Mouse (Mus musculus): ENCODE data around the gene Eif2b2. TPM values are rescaled to one million over a fixed set of nuclear protein-coding genes. Genes with fewer than 3 reads are reported as not detected.

Eif2b2 gene
- polyA plus RNA-seq, 1 experiment, result 58.0 TPM

DNA sequence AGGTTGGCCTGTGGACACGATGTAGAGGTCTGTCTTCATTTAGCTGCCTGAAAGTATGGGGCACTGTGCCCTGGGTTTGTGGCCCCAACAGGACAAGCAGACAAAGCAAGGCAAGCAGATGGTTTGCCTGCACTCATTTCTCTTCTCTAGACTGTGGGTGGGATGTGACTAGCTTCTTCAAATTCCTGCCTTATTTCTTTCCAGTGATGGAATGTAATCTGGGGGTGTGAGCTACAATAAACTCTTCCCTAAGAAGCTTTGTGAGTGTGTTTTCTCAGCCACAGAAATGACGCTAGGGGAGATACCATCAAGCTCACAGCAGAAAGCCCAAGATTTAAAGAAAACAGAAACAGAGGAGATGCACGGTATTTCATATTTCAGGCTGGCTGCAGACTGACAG is 32.8 kb downstream of the Eif2b2 start:
- Histone ChIP-seq H3K36me3 (ENCODE audit: control insufficient read depth, insufficient read depth, low read length, poor library complexity, severe bottlenecking) (no peaks in the 10 kb centered on the region), H3K4me1 (ENCODE audit: control insufficient read depth, insufficient read depth, low read length) (no peaks in the 10 kb centered on the region)
- TF ChIP-seq CTCF (IDR thresholded peaks at IDR 0.05; ENCODE audit: low read depth, low read length), result no peak
- no peak for TF ChIP-seq EP300 (IDR thresholded peaks at IDR 0.05; ENCODE audit: insufficient read depth, low read depth, low read length)
- no peak for TF ChIP-seq POLR2A (IDR thresholded peaks at IDR 0.05; ENCODE audit: insufficient read depth, low read length)

DNA sequence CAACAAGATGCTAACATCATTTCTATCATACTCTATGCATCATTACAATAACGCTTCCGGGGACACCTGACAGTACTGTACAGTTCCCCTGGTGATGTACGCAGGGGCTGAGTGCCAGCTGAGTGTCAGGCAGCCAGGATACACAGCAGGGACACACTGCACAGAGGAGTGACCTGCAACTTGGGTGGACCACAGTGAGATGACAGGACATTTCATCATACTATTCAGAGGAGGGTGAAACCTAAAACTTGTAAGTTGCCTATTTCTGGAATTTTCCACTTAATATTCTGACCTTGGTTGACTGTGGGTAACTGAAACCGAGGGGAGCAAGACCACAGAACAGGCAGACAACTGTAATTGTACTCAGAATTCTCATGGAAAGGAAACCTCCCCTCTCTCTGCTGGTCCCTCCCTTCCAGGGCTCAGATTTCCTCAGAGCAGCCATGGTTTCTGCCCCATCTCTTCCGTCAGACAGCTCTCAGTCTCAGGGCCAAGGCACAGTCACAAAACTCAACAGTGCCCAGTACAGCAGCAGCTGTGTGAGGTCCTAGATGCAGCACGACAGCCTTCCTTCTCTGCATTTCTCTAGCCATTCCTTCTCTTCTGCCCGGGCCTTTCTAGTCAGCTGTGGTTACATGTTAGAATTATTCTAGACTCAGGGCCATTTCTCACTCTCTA is 36.9 kb downstream of the Eif2b2 start:
- no peak overlapping the region for H3K9ac ChIP-seq (ENCODE audit: low read depth, poor library complexity, severe bottlenecking)
- no peaks in the 10 kb centered on the region for H3K9me3 ChIP-seq (replicated peaks; ENCODE audit: control insufficient read depth, insufficient read depth, low read length, poor library complexity, severe bottlenecking)
- TF ChIP-seq CTCF (IDR thresholded peaks at IDR 0.05; ENCODE audit: low read depth, low read length), result no peak
- TF ChIP-seq EP300 (IDR thresholded peaks at IDR 0.05; ENCODE audit: insufficient read depth, low read depth, low read length), result no peak
- TF ChIP-seq POLR2A (IDR thresholded peaks at IDR 0.05; ENCODE audit: insufficient read depth, low read length), result no peak
- no peaks in the 10 kb centered on the region for H3K27me3 ChIP-seq (ENCODE audit: control insufficient read depth, insufficient read depth, low read length, poor library complexity, severe bottlenecking)
- H3K36me3 ChIP-seq (ENCODE audit: control insufficient read depth, insufficient read depth, low read length, poor library complexity, severe bottlenecking), result peaks cover 2% of the 10 kb centered on the region; the same call in 1 of the 2 replicates
- no peak overlapping the region for H3K27ac ChIP-seq (ENCODE audit: insufficient read depth, low read length)
- no peak overlapping the region for H3K4me3 ChIP-seq (ENCODE audit: low read depth, low read length)
- H3K4me1 ChIP-seq (ENCODE audit: control insufficient read depth, insufficient read depth, low read length), result no peaks in the 10 kb centered on the region

More for the DNA sequence above, 32.8 kb downstream of the Eif2b2 start:
- Histone ChIP-seq H3K4me3 (ENCODE audit: low read depth, low read length) (no peak overlapping the region), H3K9me3 (replicated peaks; ENCODE audit: control insufficient read depth, insufficient read depth, low read length, poor library complexity, severe bottlenecking) (peaks cover 5% of the 10 kb centered on the region), H3K9ac (ENCODE audit: low read depth, poor library complexity, severe bottlenecking) (no peak overlapping the region), H3K27ac (ENCODE audit: insufficient read depth, low read length) (no peak overlapping the region), H3K27me3 (ENCODE audit: control insufficient read depth, insufficient read depth, low read length, poor library complexity, severe bottlenecking) (no peaks in the 10 kb centered on the region)

DNA sequence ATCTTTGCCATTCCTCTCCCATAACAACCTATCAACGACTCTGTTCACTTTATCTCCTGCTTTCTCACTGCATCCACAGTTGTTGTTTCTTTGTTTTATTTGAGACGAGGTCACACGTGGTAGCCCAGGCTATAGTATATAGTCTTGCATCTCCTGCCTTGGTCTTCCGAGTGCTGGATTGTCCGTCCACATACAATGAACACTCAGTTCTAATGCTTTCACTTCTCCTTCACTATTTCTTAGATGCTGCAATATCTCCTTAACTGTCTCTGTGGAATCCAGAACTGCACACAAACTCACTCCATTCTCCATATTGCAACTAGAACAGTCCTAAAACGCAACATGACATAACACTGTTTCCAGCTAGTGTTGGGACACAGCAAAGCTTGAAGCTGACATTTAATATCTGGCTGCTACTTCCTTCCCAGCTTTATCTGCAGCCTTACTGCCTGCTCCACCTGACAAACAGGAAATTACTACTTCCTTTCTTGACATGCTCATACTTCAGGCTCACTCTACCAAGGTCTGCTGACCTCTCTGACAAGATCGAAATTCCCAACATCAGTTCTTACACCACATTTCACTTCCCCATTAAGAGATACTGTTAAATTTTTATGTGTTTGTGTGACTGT is 37.8 kb downstream of the Eif2b2 start:
- no peak overlapping the region for H3K27ac ChIP-seq (ENCODE audit: insufficient read depth, low read length)
- H3K4me3 ChIP-seq (ENCODE audit: low read depth, low read length), result no peak overlapping the region
- no peaks in the 10 kb centered on the region for H3K27me3 ChIP-seq (ENCODE audit: control insufficient read depth, insufficient read depth, low read length, poor library complexity, severe bottlenecking)
- peaks cover 2% of the 10 kb centered on the region; the same call in 1 of the 2 replicates for H3K36me3 ChIP-seq (ENCODE audit: control insufficient read depth, insufficient read depth, low read length, poor library complexity, severe bottlenecking)
- TF ChIP-seq CTCF (IDR thresholded peaks at IDR 0.05; ENCODE audit: low read depth, low read length) (no peak), EP300 (IDR thresholded peaks at IDR 0.05; ENCODE audit: insufficient read depth, low read depth, low read length) (no peak), POLR2A (IDR thresholded peaks at IDR 0.05; ENCODE audit: insufficient read depth, low read length) (no peak)
- H3K4me1 ChIP-seq (ENCODE audit: control insufficient read depth, insufficient read depth, low read length), result no peaks in the 10 kb centered on the region
- H3K9ac ChIP-seq (ENCODE audit: low read depth, poor library complexity, severe bottlenecking), result no peak overlapping the region
- no peaks in the 10 kb centered on the region for H3K9me3 ChIP-seq (replicated peaks; ENCODE audit: control insufficient read depth, insufficient read depth, low read length, poor library complexity, severe bottlenecking)

DNA sequence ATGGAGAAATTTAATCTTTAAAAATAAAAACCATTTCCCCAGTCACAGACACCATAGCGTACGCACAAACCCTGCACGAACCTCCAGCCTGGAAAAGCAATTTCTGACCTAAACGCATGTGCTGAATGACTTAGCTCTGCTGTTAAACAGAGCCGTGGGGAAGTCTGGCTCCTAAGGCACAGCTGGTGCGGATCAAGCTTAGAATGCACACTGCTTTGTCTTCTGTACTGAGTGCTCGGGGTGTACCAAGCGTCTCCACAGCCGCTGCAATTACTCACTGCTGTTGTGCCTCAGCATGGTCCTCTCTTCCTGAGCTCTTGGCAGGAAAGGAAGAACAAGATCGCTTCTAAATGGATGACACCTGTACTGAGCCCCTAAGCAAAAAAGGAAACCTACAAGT is 43.2 kb downstream of the Eif2b2 start:
- TF ChIP-seq EP300 (IDR thresholded peaks at IDR 0.05; ENCODE audit: insufficient read depth, low read depth, low read length) (no peak), CTCF (IDR thresholded peaks at IDR 0.05; ENCODE audit: low read depth, low read length) (no peak), POLR2A (IDR thresholded peaks at IDR 0.05; ENCODE audit: insufficient read depth, low read length) (no peak)
- Histone ChIP-seq H3K9me3 (replicated peaks; ENCODE audit: control insufficient read depth, insufficient read depth, low read length, poor library complexity, severe bottlenecking) (no peaks in the 10 kb centered on the region), H3K27me3 (ENCODE audit: control insufficient read depth, insufficient read depth, low read length, poor library complexity, severe bottlenecking) (no peaks in the 10 kb centered on the region), H3K36me3 (ENCODE audit: control insufficient read depth, insufficient read depth, low read length, poor library complexity, severe bottlenecking) (peaks cover 2% of the 10 kb centered on the region; the same call in 1 of the 2 replicates), H3K4me1 (ENCODE audit: control insufficient read depth, insufficient read depth, low read length) (peaks cover 1% of the 10 kb centered on the region), H3K27ac (ENCODE audit: insufficient read depth, low read length) (no peak overlapping the region), H3K4me3 (ENCODE audit: low read depth, low read length) (no peak overlapping the region), H3K9ac (ENCODE audit: low read depth, poor library complexity, severe bottlenecking) (no peak overlapping the region)

DNA sequence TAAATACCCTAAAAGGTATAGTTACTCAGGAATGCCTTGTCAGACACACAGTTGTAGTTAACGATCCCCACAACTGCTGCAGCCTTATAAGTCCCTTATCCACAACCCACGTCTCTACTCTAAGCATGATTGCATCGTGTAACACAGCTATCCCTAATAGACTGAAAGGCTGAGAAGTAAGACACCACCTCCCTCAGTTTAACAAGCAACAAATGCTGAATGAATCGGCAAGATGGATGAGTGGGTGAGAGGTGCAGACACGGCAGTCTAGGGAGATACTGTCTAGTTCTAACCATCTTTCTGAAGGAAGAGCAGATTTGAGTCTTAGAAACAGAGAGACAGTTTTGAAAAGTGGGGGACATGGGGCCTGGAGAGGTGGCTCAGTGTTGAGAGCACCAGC is 43.9 kb downstream of the Eif2b2 start:
- H3K27ac ChIP-seq (ENCODE audit: insufficient read depth, low read length), result no peak overlapping the region
- TF ChIP-seq EP300 (IDR thresholded peaks at IDR 0.05; ENCODE audit: insufficient read depth, low read depth, low read length), result no peak
- TF ChIP-seq POLR2A (IDR thresholded peaks at IDR 0.05; ENCODE audit: insufficient read depth, low read length), result no peak
- no peak for TF ChIP-seq CTCF (IDR thresholded peaks at IDR 0.05; ENCODE audit: low read depth, low read length)

DNA sequence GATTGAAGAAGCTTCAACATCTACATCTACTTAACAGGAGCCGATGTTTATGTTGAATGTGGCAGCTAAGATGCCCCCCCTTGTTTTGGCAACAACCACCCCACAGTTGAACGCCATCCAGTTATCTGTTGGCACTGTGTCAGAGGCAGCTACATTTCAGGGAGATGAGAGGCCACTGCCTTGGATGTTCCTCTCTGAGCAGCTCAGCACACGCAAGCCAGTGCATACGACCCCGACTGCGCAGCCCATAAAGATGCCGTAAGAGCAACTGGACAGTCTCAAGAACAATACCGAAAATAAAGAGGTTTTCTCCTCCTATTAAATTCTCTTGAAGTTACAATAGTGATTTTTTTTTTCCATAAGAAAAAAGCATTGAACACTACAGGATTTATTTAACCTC is 45.2 kb downstream of the Eif2b2 start:
- TF ChIP-seq CTCF (IDR thresholded peaks at IDR 0.05; ENCODE audit: low read depth, low read length) (no peak), EP300 (IDR thresholded peaks at IDR 0.05; ENCODE audit: insufficient read depth, low read depth, low read length) (no peak)
- no peak overlapping the region for H3K4me3 ChIP-seq (ENCODE audit: low read depth, low read length)
- no peak overlapping the region for H3K27ac ChIP-seq (ENCODE audit: insufficient read depth, low read length)
- H3K4me1 ChIP-seq (ENCODE audit: control insufficient read depth, insufficient read depth, low read length), result peaks cover 1% of the 10 kb centered on the region
- no peaks in the 10 kb centered on the region for H3K27me3 ChIP-seq (ENCODE audit: control insufficient read depth, insufficient read depth, low read length, poor library complexity, severe bottlenecking)
- 0 out of 2 replicates have a peak, but pooled peaks cover 3% of the 10 kb centered on the region for H3K9me3 ChIP-seq (replicated peaks; ENCODE audit: control insufficient read depth, insufficient read depth, low read length, poor library complexity, severe bottlenecking)
- no peaks in the 10 kb centered on the region; the same call in 1 of the 2 replicates for H3K36me3 ChIP-seq (ENCODE audit: control insufficient read depth, insufficient read depth, low read length, poor library complexity, severe bottlenecking)
- no peak overlapping the region for H3K9ac ChIP-seq (ENCODE audit: low read depth, poor library complexity, severe bottlenecking)

More for the DNA sequence above, 43.9 kb downstream of the Eif2b2 start:
- Histone ChIP-seq H3K27me3 (ENCODE audit: control insufficient read depth, insufficient read depth, low read length, poor library complexity, severe bottlenecking) (no peaks in the 10 kb centered on the region), H3K4me1 (ENCODE audit: control insufficient read depth, insufficient read depth, low read length) (peaks cover 1% of the 10 kb centered on the region), H3K36me3 (ENCODE audit: control insufficient read depth, insufficient read depth, low read length, poor library complexity, severe bottlenecking) (peaks cover 2% of the 10 kb centered on the region), H3K9ac (ENCODE audit: low read depth, poor library complexity, severe bottlenecking) (no peak overlapping the region), H3K4me3 (ENCODE audit: low read depth, low read length) (no peak overlapping the region), H3K9me3 (replicated peaks; ENCODE audit: control insufficient read depth, insufficient read depth, low read length, poor library complexity, severe bottlenecking) (0 out of 2 replicates have a peak, but pooled peaks cover under 1% of the 10 kb centered on the region)

Measured in ES-Bruce4 (cell line).